Mouse (Mus musculus) cerebral cortex, adult 2 months (tissue): Measurements from ENCODE around the gene Col6a6.

ENCODE experiments used
- WGBS: fragments of 180-500 bp; shearing (Covaris S2); methylation state at CpG from one replicate; pipeline ENCODE4 v1.1.7; 2018; 5-methylcytosine and 5-hydroxymethylcytosine counted together

Gene Col6a6

GRCm38 (mm10) chr9:105801463-105801862 is 26.5 kb downstream of the Col6a6 start:
- 61% methylated on average over 5 of the region's 5 CpGs for WGBS

- 89% methylated on average over 5 of the region's 5 CpGs for WGBS
Observed at GRCm38 (mm10) chr9:105800286-105800685, 27.7 kb downstream of the Col6a6 start.

DNA sequence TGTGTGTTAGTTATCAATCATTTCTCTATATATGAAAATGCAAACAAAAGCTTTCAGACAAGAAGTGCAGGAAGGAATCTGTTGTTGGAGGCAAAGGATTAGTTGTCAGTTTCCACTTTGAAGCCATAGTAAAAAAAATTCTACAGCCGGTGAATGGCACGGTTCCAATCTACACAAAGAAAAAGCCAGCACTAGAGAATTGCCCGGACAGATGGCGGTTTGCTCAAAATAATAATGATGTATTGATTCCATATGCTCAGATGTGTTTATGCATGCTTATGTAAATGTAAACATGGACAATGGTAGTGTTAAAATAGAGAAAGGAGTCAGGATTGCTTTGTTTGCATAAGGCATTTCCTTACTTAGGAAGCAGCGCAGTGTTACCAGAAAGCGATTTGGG is 31.8 kb downstream of the Col6a6 start:
- 31% methylated on average over 6 of the region's 6 CpGs for WGBS

DNA sequence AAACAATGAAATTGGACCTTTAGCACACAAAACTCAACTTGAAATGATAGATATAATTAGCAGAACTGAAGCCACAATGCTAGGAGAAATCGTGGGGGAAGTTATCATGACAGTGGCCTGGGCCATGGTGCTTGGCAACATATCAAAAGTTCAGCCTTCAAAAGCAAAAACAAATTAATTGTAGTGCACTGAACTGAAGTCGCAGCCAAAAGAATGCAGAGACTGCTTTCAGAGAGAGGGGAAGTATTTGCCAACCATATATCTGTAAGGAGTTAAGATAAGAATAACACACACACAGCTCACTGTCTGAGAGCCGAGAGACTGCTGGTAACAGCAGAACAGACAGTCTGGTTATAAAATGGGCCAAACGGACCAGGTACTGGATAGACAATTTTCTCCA is 33.0 kb downstream of the Col6a6 start:
- WGBS = 55% methylated on average over 4 of the region's 4 CpGs

- 69% methylated on average over 5 of the region's 5 CpGs for WGBS
Observed at GRCm38 (mm10) chr9:105791810-105792209, 36.1 kb downstream of the Col6a6 start.

DNA sequence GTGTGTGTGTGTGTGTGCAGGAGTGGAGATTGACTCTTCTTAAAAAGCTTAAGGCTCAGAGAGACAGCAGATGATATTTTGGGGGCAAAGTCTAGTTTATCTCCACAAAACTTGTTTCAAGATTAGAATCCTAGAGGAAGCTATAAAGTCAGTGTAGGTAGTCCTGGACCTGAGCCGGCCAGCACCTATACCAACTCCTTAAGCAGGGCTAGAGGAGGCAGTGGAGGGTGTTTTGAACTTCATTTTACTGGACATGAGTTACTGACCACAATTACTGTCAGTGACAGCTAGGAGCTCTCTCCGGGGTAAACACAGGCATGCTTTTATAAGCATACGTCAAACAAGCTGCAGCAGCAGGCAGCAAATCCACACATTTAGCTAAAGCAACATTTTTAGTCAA is 39.8 kb downstream of the Col6a6 start:
- 54% methylated on average over 3 of the region's 3 CpGs for WGBS

- WGBS = 82% methylated on average over 11 of the region's 11 CpGs
Observed at GRCm38 (mm10) chr9:105787800-105788199, 40.2 kb downstream of the Col6a6 start.

DNA sequence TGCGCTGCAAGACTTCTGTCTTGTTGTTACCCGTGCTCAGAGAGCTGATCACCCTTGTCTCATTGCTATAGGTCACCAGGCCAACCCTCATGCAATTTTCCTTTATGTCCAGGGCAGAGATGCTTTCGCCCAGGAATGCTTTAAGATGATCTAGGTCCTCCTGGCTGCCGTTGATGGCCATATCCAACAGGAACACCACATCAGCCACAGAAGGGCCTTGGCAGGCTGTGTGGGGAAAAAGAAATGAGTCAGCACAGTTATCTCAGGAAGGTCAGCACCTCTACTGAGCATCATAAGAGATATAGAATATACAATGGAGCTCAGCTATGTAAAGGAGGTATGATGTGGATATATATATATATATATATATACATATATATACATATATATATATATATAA is 43.9 kb downstream of the Col6a6 start:
- 87% methylated on average over 4 of the region's 4 CpGs for WGBS

DNA sequence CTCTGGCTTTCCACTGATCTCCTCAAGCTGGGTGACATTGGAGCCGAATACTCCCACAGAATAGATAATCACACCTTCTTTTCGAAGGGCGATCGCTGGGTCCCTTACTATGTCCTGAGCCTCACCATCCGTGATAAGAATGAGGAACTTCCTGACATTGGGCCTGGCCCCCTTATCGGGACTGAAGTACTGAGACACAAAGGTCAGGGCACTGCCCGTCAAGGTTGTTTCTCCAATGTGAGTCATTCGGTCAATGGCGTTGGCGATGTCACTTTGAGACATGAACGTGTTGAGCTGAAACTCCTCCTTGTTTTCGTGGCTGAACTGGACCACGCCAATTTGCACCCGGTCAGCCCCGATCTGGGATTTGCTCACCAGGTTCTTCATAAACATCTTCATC is 47.3 kb downstream of the Col6a6 start:
- 96% methylated on average over 15 of the region's 15 CpGs for WGBS

GRCm38 (mm10) chr9:105778741-105779140 is 49.2 kb downstream of the Col6a6 start:
- WGBS = 84% methylated on average over 6 of the region's 6 CpGs

DNA sequence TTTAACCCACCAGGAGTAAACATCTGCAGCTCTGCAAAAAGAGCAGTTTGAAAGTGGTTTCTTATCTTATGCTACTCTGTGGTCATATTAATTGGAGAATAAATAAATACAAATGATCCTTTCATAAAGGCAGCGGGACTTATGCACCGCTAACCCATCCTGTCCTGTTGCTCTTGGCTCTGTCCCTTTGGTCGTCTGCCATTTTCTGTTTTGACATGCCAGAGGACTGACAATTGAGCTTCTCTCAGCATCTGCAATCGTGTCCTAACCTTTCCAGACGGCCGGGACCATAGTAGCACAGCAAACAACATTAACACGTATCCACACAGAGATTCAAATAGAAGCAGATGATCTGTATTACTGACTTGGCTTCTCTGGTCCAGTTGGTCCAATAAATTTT is 53.1 kb downstream of the Col6a6 start:
- 60% methylated on average over 7 of the region's 7 CpGs for WGBS

DNA sequence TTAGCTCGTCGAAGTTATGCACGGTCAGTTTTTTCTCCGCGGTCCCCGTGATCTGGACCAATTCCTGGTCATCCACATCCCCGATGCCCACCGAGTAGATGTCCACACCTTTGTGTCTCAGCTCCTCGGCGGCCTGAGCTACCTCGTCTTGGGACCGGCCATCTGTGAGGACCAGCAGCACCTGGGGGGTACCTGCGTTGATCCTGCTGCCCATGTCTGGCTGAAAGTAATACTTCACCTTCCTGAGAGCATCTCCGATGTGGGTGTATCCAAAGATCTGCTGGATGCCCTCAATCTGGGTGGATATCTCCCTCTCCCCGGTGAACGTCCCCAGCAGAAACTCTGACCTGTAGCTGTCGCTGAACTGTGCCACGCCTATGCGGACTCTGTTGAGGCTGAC is 53.6 kb downstream of the Col6a6 start:
- WGBS = 93% methylated on average over 19 of the region's 19 CpGs

DNA sequence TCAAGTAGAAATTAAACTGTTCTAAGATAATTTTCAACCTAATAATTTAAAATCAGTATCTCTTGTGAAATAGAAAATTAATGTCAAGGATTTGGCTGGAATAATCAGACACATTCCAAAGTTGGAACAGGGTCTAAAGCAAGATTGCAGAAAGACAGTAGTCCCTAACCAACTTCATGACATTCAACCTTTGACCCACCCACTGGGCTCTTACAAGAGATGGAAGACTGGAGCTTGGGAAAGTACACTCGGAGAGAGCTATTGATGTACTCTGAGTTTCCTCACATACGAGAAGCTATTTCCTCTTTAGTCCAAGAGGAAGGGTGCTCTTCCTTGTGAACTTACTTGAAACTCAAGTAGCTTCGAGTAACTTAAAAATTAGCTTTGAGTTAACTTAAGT is 56.6 kb downstream of the Col6a6 start:
- WGBS = 75% methylated on average over 3 of the region's 3 CpGs

DNA sequence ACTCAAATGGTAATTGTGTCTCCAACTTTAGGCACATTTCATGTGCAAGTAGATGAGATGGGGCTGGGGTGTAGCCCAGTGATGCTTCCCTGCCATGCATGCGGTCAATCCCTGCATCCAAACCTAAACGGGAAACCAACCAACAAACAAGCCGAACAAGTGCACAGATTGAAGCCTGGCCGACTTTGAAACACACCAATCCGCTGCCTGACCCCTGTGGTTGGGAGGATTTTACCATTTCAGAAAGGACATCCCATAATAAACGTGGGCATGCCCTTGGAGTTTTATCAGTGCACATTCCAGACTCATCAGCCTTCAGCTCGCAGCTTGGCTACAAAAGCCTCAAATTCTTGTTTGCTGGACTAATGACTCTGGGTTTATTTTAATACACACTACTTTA is 57.3 kb downstream of the Col6a6 start:
- WGBS = 74% methylated on average over 7 of the region's 7 CpGs

DNA sequence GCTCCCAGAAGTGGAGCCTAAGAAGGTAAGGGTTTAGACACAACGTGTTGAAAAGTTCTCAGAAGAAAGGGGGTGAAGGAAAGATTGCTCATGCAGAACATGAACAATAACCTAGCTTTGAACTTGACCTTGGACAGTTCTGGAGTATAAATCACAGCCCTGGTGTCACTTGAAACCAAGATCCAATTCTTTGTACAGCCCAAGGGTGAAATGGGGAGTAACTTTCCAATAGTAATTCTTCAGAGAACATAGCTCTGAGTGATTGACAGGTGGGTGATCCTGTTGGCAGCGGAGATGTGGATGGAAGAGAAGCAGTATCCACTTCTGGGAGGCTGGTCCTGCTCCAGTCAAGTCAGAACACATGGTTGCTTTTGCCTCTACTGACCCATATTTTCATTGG is 62.1 kb downstream of the Col6a6 start:
- 79% methylated on average over 2 of the region's 2 CpGs for WGBS

DNA sequence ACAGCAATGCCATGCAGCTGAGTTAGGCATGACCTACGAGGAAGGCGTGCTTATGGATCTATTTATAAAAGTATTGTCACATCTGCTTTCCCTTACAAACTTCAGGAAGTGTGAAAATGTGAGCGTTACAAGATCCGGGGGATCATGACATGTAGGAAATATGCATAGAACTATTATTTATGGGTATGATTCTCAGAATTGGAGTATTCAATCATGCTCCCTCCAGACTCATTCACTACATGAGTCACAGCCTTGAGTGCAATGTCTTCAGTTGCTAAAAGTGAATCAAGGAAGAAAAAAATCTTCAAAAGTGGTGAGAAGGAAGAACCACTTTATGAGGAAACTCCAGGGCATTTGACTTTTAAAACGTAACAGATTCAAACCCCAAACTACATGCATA is 63.3 kb downstream of the Col6a6 start:
- WGBS = 48% methylated on average over 5 of the region's 5 CpGs

DNA sequence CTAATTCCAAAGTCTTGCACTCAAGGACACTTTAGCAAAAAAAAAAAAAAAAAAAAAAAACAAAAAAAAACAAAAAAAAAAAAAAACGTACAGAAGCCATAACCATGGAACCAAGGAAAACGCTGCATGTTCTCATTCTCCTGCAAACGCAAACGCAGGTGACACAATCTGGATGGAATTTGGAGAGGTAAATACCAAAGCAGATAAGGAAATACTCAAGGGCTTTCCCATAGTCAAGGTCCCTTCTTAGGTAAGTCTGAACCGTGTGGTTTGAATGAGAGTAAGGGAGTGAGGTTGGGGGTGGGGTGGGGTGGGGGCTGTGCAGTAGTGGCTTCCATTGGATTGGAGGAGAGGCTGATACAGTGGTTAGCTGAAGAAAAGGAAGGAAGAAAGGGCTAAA is 63.8 kb downstream of the Col6a6 start:
- WGBS = 76% methylated on average over 5 of the region's 5 CpGs

GRCm38 (mm10) chr9:105763625-105764024 is 64.3 kb downstream of the Col6a6 start:
- WGBS = 86% methylated on average over 3 of the region's 3 CpGs

GRCm38 (mm10) chr9:105762274-105762673 is 65.7 kb downstream of the Col6a6 start:
- WGBS = 84% methylated on average over 7 of the region's 7 CpGs

GRCm38 (mm10) chr9:105758861-105759260 is 69.1 kb downstream of the Col6a6 start:
- WGBS = 67% methylated on average over 5 of the region's 5 CpGs

- WGBS = 88% methylated on average over 14 of the region's 14 CpGs
Observed at GRCm38 (mm10) chr9:105758173-105758765, 69.7 kb downstream of the Col6a6 start.

- WGBS = 62% methylated on average over 1 of the region's 1 CpGs
Observed at GRCm38 (mm10) chr9:105754256-105754655, 73.7 kb downstream of the Col6a6 start.

GRCm38 (mm10) chr9:105745861-105746260 is 82.1 kb downstream of the Col6a6 start:
- WGBS = 94% methylated on average over 3 of the region's 3 CpGs

GRCm38 (mm10) chr9:105740413-105740812 is 87.5 kb downstream of the Col6a6 start:
- 92% methylated on average over 2 of the region's 2 CpGs for WGBS
